Mouse (Mus musculus) bone marrow macrophage, adult 2 months (primary cell): Measurements from ENCODE around the gene Fam209. TPM values are rescaled to one million over a fixed set of nuclear protein-coding genes. Genes with fewer than 3 reads are reported as not detected.
A peak's percentile ranks its signal among the peaks of the same experiment; 100 is the strongest.

ENCODE experiments used
- H3K27ac ChIP-seq: 2 replicates; pipeline ENCODE4 v1.5.1; 2012; ENCODE audit warnings: low read depth, low read length; ENCODE audit not compliant: insufficient read depth
- H3K4me1 ChIP-seq: 2 replicates; pipeline ENCODE4 v1.6.1; 2012; ENCODE audit warnings: low read length; ENCODE audit not compliant: control insufficient read depth, insufficient read depth
- H3K4me3 ChIP-seq: 2 replicates; pipeline ENCODE4 v1.5.1; 2012; ENCODE audit warnings: mild to moderate bottlenecking, low read length, moderate library complexity; ENCODE audit not compliant: insufficient read depth
- CTCF ChIP-seq: IDR thresholded peaks from 2 replicates; pipeline ENCODE4 v1.5.1; 2012; ENCODE audit warnings: low read depth, mild to moderate bottlenecking, low read length, moderate library complexity
- POLR2A ChIP-seq: IDR thresholded peaks from 2 replicates; pipeline ENCODE4 v1.6.1; 2012; ENCODE audit warnings: mild to moderate bottlenecking, low read depth, low read length, borderline replicate concordance
- polyA plus RNA-seq: library from polyadenylated mRNA; stranded (reverse); fragments of >200 nt; gene quantifications from 2 replicates; pipeline ENCODE4 v1.2.4, GENCODE M21; 2012; ENCODE audit not compliant: missing spikeins, insufficient read depth, insufficient read length

Gene Fam209
- polyA plus RNA-seq, 1 experiment = 1.6 TPM

DNA sequence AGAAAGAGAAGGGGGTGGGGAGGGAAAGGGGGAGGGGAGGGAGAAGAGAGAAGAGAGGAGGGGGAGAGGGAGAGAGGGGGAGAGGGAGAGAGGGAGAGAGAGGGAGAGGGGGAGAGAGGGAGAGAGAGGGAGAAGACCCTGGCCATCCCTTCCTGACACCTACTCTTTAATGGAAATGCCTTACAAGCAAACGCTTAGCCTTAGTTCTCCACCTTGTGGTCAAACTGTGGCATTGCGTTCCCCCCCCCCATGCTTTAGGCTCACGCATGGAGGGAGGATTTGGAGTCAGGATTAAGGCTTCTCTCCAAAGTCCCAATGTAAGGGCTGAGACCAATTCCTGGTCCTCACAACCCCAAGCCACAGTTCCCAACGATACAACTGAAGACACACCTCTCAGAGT lies 29.0 kb downstream of the Fam209 start:
- H3K4me1 ChIP-seq = peaks cover 10% of the 10 kb centered on the region
- TF ChIP-seq CTCF (peak; percentile 47; the same call in 1 of the 2 replicates), POLR2A (no peak)
- H3K4me3 ChIP-seq = no peak overlapping the region
- no peak overlapping the region for H3K27ac ChIP-seq

DNA sequence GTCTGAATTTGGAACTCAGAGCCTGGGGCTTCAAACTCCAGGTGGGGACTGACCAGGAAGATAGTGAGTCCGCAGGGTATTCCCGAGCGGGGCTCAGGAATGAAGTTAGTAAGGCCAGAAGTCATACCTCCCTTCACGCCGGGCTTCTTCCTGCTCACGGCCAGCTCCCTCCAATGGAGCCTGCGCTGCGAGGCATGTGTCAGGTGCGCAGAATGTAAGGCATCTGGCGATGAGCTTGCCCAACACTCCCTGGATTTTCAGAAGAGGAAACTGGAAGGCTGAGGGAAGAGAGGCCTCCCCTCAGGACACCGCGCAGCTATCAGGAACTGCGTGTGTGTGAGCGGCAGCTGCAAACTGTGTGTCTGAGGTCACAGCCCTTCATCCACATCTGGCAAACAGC lies 29.8 kb downstream of the Fam209 start:
- TF ChIP-seq POLR2A = no peak
- no peak for TF ChIP-seq CTCF
- Histone ChIP-seq H3K27ac (no peak overlapping the region), H3K4me3 (no peak overlapping the region), H3K4me1 (peaks cover 10% of the 10 kb centered on the region)

DNA sequence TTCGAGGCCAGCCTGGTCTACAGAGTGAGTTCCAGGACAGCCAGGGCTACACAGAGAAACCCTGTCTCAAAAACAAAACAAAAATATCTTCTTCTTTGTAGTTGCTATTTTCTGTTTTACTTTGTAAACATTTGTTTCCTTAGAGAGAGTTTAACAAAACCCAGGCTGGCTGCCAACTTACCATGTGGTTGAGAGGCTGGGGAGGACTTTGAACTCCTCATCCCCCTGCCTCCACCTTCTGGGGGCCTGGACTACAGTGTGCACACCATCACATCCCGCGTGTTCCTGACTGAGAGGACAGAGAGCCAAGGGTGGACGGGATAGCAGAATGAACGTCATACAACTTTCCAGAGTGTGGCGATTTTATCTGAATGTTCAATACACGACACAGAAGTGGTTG lies 33.8 kb downstream of the Fam209 start:
- no peaks in the 10 kb centered on the region for H3K4me1 ChIP-seq
- TF ChIP-seq CTCF (no peak), POLR2A (no peak)
- no peak overlapping the region for H3K27ac ChIP-seq
- H3K4me3 ChIP-seq = no peak overlapping the region

GRCm38 (mm10) chr2:172510056-172510712 lies 37.9 kb downstream of the Fam209 start:
- no peak for TF ChIP-seq CTCF

GRCm38 (mm10) chr2:172510899-172511298 lies 38.6 kb downstream of the Fam209 start:
- no peaks in the 10 kb centered on the region for H3K4me1 ChIP-seq
- H3K27ac ChIP-seq = no peak overlapping the region
- no peak overlapping the region for H3K4me3 ChIP-seq
- no peak for TF ChIP-seq POLR2A
- TF ChIP-seq CTCF = no peak

More at GRCm38 (mm10) chr2:172510056-172510712, 37.9 kb downstream of the Fam209 start:
- Histone ChIP-seq H3K4me1 (no peaks in the 10 kb centered on the region), H3K4me3 (no peak overlapping the region), H3K27ac (no peak overlapping the region)

DNA sequence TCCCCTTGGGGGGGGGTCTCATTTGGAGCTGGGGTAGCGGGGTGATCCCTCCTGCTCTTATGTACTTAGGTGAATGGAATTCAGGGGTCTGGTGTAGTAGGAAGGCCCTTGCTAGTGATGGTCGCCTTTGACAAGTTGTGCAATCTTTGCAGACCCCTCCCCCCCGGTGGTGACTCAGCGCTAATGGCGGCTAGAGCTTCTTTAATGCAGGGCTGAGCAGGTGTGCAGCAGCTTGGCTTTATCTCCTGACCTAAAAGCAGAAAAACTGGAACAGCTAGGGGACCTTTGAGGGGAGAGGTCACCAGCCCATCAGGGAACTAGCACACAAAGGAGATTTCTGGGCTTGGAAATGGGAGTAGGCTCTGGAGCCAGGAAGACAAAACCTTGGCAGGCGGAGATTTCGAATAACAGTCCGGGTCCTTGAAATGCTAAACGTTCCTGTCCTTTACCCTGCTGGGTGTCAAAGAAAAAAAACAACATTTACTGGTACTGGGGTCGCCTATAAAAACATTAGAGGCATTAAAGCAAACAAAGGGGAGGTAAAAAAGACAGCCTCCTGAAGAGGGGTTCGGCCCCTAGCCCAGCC lies 44.2 kb downstream of the Fam209 start:
- Histone ChIP-seq H3K4me1 (no peaks in the 10 kb centered on the region), H3K27ac (no peak overlapping the region), H3K4me3 (no peak overlapping the region)
- TF ChIP-seq POLR2A (no peak), CTCF (no peak)

DNA sequence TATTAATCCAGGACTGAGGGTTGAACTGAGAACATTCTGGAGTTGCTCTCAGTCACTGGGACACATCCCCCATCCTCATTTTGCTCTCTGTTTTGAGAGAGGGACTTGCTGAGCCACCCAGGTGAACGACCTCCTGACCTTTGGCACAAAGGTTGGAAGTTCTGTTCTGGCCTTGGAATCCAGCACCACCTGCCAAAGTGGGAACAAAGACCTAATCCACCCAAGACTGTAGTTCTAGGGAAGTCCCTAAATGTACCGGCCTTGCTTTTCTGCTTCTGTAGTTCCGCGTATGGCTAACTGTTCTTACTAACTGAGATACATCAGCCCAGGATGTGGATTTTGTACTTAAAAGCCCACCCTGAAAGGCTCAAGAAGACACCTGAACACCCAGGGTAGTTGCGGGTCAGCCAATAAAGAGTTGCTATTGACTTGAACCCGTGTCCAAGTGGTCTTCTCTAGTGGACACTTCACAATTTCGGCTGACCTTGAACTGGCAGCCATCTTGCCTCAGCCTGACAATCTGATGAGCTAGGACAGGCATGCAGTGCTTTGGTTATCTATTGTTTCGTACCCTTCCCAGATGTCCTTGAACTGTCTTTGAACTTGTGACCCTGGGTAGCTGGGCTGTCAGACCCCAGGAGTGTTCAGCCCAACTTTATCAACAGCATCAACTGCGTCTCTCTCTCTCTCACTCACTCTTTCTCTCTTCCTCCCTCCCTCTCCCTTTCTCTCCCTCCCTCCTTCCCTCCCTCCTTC lies 48.5 kb downstream of the Fam209 start:
- TF ChIP-seq POLR2A (no peak), CTCF (no peak)
- H3K4me1 ChIP-seq = no peaks in the 10 kb centered on the region
- H3K4me3 ChIP-seq = no peak overlapping the region
- H3K27ac ChIP-seq = no peak overlapping the region

- TF ChIP-seq CTCF = no peak
- no peak overlapping the region for H3K27ac ChIP-seq
- H3K4me3 ChIP-seq = no peak overlapping the region
- no peaks in the 10 kb centered on the region for H3K4me1 ChIP-seq
These were observed 50.2 kb downstream of the Fam209 start for GRCm38 (mm10) chr2:172522528-172522927.

Other genes with a start within 250 kb of the Fam209 start
- gene Mc3r, start 224.0 kb upstream of the Fam209 start, polyA plus RNA-seq = not detected in 2 replicates
- gene Fam210b, start 127.0 kb upstream of the Fam209 start, polyA plus RNA-seq = 10.3 and 10.7 TPM in 2 replicates
- 22.3 and 24.7 TPM in 2 replicates for gene Aurka, start 102.0 kb upstream of the Fam209 start, polyA plus RNA-seq
- 16.2 and 16.8 TPM in 2 replicates for gene Cstf1, start 101.8 kb upstream of the Fam209 start, polyA plus RNA-seq
- 1.8 and 2.2 TPM in 2 replicates for gene Cass4, start 78.7 kb upstream of the Fam209 start, polyA plus RNA-seq
- gene Rtf2, start 32.0 kb upstream of the Fam209 start, polyA plus RNA-seq = 111 TPM in 2 replicates
- not detected in 2 replicates for gene Gcnt7, start 13.9 kb upstream of the Fam209 start, polyA plus RNA-seq
- gene Tfap2c, start 77.1 kb downstream of the Fam209 start, polyA plus RNA-seq = not detected in 2 replicates